Mouse (Mus musculus) kidney, adult 2 months (tissue): ENCODE measurements around the gene Ltc4s. TPM values are rescaled to one million over a fixed set of nuclear protein-coding genes. Genes with fewer than 3 reads are reported as not detected.

Experiments used
- DNase-seq: peaks from one replicate; pipeline ENCODE4 v3.0.0; 2021
- H3K27ac ChIP-seq: fragments of 200-500 bp; 2 replicates; pipeline ENCODE4 v1.5.1; 2012; ENCODE audit warnings: low read depth, low read length, control low read depth, inconsistent platforms; ENCODE audit not compliant: insufficient read depth
- H3K27me3 ChIP-seq: fragments of 200-500 bp; replicated peaks from 2 replicates; pipeline ENCODE4 v1.6.1; 2012; ENCODE audit warnings: mild to moderate bottlenecking, moderate library complexity, low read length, inconsistent platforms; ENCODE audit not compliant: control insufficient read depth, insufficient read depth
- H3K36me3 ChIP-seq: fragments of 200-500 bp; 2 replicates; pipeline ENCODE4 v1.6.1; 2012; ENCODE audit warnings: mild to moderate bottlenecking, moderate library complexity, low read length, inconsistent platforms; ENCODE audit not compliant: control insufficient read depth, insufficient read depth
- H3K4me1 ChIP-seq: fragments of 200-500 bp; 2 replicates; pipeline ENCODE4 v1.6.1; 2011; ENCODE audit warnings: low read length; ENCODE audit not compliant: control insufficient read depth, insufficient read depth
- H3K4me3 ChIP-seq: fragments of 200-500 bp; 2 replicates; pipeline ENCODE4 v1.5.1; 2011; ENCODE audit warnings: mild to moderate bottlenecking, low read depth, low read length, control low read depth; ENCODE audit not compliant: insufficient read depth
- CTCF ChIP-seq: fragments of 200-500 bp; conservative IDR thresholded peaks from 2 replicates; pipeline ENCODE4 v1.5.1; 2011; ENCODE audit warnings: low read depth, mild to moderate bottlenecking, control low read depth, low read length, moderate library complexity, mixed read lengths; ENCODE audit not compliant: insufficient read depth, insufficient read length
- POLR2A ChIP-seq: fragments of 200-500 bp; IDR thresholded peaks from one replicate; pipeline ENCODE4 v1.6.1; 2011; ENCODE audit warnings: low read depth, low read length, control low read depth
- WGBS: fragments of 180-500 bp; shearing (Covaris S2); methylation state at CpG from one replicate; pipeline ENCODE4 v1.1.7; 2018; 5-methylcytosine and 5-hydroxymethylcytosine counted together
- polyA plus RNA-seq: library from polyadenylated mRNA; depleted of rRNA; stranded (reverse); fragments of >200 nt; gene quantifications from 2 replicates; pipeline ENCODE4 v1.2.3, GENCODE M21; 2012

Ltc4s gene
- polyA plus RNA-seq, 1 experiment, result 33.8 TPM

DNA sequence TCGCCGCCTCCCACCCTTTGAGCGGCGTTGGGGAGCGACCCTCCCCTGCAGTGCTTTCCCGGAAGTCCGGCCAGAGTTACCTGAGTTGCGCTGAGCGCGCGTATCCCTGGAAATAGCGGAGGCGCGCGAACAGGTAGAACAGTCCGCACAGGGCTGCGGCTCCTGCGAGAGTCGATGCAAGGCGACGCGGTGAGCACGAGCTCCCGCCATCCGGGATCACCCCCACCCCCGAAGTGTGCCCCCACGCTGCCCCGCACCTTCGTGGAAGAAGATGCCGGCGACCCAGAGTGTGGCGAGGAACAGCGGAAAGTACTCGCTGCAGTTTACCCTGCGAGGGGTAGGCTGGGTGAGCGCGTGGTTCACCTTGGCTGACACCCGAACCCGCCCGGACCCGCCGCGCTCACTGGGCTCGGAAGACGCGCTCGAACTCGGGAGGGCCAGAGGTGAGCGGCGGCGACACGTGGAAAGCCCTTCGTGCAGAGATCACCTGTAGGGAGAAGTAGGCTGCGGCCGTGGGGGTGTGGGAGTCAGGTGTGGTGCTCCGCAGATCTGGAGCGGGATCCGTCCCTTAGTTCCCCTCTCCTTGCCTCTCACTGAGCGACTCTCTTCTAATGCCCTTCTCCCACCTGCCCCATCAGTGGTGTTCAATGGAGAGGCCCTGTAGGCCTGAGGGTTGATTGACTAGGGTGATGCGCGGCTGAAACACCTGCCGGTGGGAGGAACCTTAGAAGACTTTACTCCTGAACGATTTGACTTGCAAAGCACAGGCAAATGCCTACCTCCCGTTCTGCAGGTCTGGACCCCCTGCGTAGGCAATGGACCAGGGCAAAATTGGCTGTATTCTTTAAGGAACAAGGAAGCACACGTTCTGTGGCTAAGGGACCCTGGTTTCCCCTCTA lies 1.2 kb downstream of the Ltc4s start:
- 6% methylated on average over 66 of the region's 66 CpGs for WGBS
- TF ChIP-seq POLR2A, result no peak
- no peak for TF ChIP-seq CTCF
- no peak overlapping the region for H3K27ac ChIP-seq
- peak; percentile 47 for DNase-seq
- peak overlapping the region; percentile 77 for H3K4me3 ChIP-seq
- peaks cover 8% of the 10 kb centered on the region for H3K4me1 ChIP-seq
- no peaks in the 10 kb centered on the region for H3K27me3 ChIP-seq
- peaks cover 3% of the 10 kb centered on the region; the same call in 1 of the 2 replicates for H3K36me3 ChIP-seq

DNA sequence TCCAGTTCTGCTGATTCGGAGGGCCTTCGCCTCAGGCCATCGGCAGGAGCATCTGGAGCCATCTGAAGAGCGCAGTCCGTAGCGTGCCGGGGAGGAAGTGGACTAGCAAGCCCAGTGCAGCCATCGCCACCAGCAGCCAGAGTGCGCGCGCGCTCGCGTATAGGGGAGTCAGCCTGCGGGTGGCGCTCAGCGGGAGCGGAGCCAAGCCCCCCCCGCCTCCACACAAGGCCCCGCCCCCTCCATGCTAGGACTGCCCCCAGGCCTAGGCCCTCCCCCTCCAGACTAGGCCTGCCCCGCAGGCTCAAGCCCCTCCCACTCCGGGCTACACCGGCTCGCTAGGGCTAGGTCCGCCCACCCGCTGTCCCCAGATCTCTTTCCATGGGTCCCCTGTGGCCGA lies 1.9 kb downstream of the Ltc4s start:
- Histone ChIP-seq H3K27me3 (no peaks in the 10 kb centered on the region), H3K4me3 (peak overlapping the region; percentile 77), H3K27ac (no peak overlapping the region), H3K36me3 (peaks cover 3% of the 10 kb centered on the region; the same call in 1 of the 2 replicates), H3K4me1 (peaks cover 8% of the 10 kb centered on the region)
- 1% methylated on average over 25 of the region's 27 CpGs for WGBS
- TF ChIP-seq CTCF (peak; percentile 49), POLR2A (no peak)
- DNase-seq, result peak; percentile 95

GRCm38 (mm10) chr11:50234606-50235005 lies 3.8 kb downstream of the Ltc4s start:
- TF ChIP-seq POLR2A (no peak), CTCF (no peak)
- no peak overlapping the region for H3K4me3 ChIP-seq
- DNase-seq, result no peak
- no peaks in the 10 kb centered on the region for H3K27me3 ChIP-seq
- no peaks in the 10 kb centered on the region; the same call in 1 of the 2 replicates for H3K4me1 ChIP-seq
- H3K27ac ChIP-seq, result no peak overlapping the region
- 95% methylated on average over 25 of the region's 25 CpGs for WGBS
- H3K36me3 ChIP-seq, result peaks cover 3% of the 10 kb centered on the region; the same call in 1 of the 2 replicates

DNA sequence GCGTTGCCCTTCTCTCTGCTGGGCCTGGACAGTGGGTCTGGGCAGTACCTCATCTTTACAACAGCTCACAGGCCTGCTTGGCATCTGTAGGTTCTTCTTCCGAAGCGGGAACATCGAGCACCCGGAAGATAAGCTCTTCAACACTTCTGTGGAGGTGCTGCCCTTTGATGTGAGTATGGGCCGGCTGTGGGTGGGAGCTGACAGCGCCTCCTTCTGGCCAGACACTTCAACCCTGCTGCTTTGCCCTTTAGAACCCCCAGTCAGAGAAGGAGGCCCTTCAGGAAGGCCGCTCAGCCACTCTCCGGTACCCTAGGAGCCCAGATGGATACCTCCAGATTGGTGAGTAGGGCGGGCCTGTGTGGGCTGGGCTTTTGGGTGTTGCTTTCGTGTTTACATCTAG lies 4.4 kb downstream of the Ltc4s start:
- H3K27ac ChIP-seq, result no peak overlapping the region
- TF ChIP-seq POLR2A (no peak), CTCF (peak; percentile 31; the same call in 1 of the 2 replicates)
- peaks cover 3% of the 10 kb centered on the region; the same call in 1 of the 2 replicates for H3K36me3 ChIP-seq
- H3K27me3 ChIP-seq, result no peaks in the 10 kb centered on the region
- no peak for DNase-seq
- WGBS, result 89% methylated on average over 11 of the region's 11 CpGs
- H3K4me1 ChIP-seq, result peaks cover 4% of the 10 kb centered on the region
- H3K4me3 ChIP-seq, result no peak overlapping the region

GRCm38 (mm10) chr11:50233022-50233421 lies 5.4 kb downstream of the Ltc4s start:
- TF ChIP-seq CTCF, result no peak
- no peak for TF ChIP-seq POLR2A
- no peak for DNase-seq
- H3K36me3 ChIP-seq, result peaks cover 3% of the 10 kb centered on the region; the same call in 1 of the 2 replicates
- H3K27ac ChIP-seq, result no peak overlapping the region
- peaks cover 13% of the 10 kb centered on the region for H3K4me1 ChIP-seq
- no peak overlapping the region for H3K4me3 ChIP-seq
- H3K27me3 ChIP-seq, result no peaks in the 10 kb centered on the region
- 91% methylated on average over 13 of the region's 13 CpGs for WGBS

GRCm38 (mm10) chr11:50231411-50231810 lies 7.0 kb downstream of the Ltc4s start:
- Histone ChIP-seq H3K4me1 (peaks cover 28% of the 10 kb centered on the region), H3K36me3 (peaks cover 3% of the 10 kb centered on the region; the same call in 1 of the 2 replicates), H3K27ac (no peak overlapping the region), H3K27me3 (no peaks in the 10 kb centered on the region), H3K4me3 (no peak overlapping the region)
- peak; percentile 79 for DNase-seq
- TF ChIP-seq CTCF, result peak; percentile 49
- no peak for TF ChIP-seq POLR2A
- 25% methylated on average over 8 of the region's 8 CpGs for WGBS
